Mouse (Mus musculus) B cell, adult 2 months (primary cell): ENCODE results near the gene Rnf123.
A peak's percentile ranks its signal among the peaks of the same experiment; 100 is the strongest.

Experiments used
- DNase-seq, 2 experiments: peaks; one replicate each; pipeline ENCODE4 v3.0.0; 2022

The Rnf123 gene

GRCm38 (mm10) chr9:108104766-108105548 is 21.8 kb upstream of the Rnf123 start:
- DNase-seq = peak; percentile 25 to 37

- no peak for DNase-seq
Measured at GRCm38 (mm10) chr9:108099619-108100018, 16.5 kb upstream of the Rnf123 start.

GRCm38 (mm10) chr9:108095949-108096712 is 13.0 kb upstream of the Rnf123 start:
- DNase-seq = no peak

- DNase-seq = peak; percentile 74
Measured at GRCm38 (mm10) chr9:108095518-108095917, 12.4 kb upstream of the Rnf123 start.

- DNase-seq = peak; percentile 30
Measured at GRCm38 (mm10) chr9:108094998-108095411, 11.9 kb upstream of the Rnf123 start.

GRCm38 (mm10) chr9:108094184-108094941 is 11.2 kb upstream of the Rnf123 start, which contains the start of gene Apeh:
Gene Apeh (minus strand): TSS chr9:108094606.
- peak; percentile 98 for DNase-seq

GRCm38 (mm10) chr9:108093586-108093985 is 10.4 kb upstream of the Rnf123 start:
- DNase-seq = no peak

- DNase-seq = no peak
Measured at GRCm38 (mm10) chr9:108090611-108091120, 7.5 kb upstream of the Rnf123 start.

GRCm38 (mm10) chr9:108085261-108085660 is 2.1 kb upstream of the Rnf123 start:
- DNase-seq = no peak

GRCm38 (mm10) chr9:108083561-108083960 is 415 bp upstream of the Rnf123 start:
- DNase-seq = no peak

- no peak for DNase-seq
Measured at GRCm38 (mm10) chr9:108082549-108082948, 597 bp downstream of the Rnf123 start.

- DNase-seq = no peak
Measured at GRCm38 (mm10) chr9:108080168-108080567, 3.0 kb downstream of the Rnf123 start, which contains the start of gene Mst1. Gene Mst1 (plus strand): TSS chr9:108080436.

GRCm38 (mm10) chr9:108073141-108073930 is 9.8 kb downstream of the Rnf123 start:
- no peak for DNase-seq

- DNase-seq = no peak
Measured at GRCm38 (mm10) chr9:108072481-108072924, 10.6 kb downstream of the Rnf123 start.

- DNase-seq = no peak
Measured at GRCm38 (mm10) chr9:108071801-108072200, 11.3 kb downstream of the Rnf123 start.

GRCm38 (mm10) chr9:108069529-108069928 is 13.6 kb downstream of the Rnf123 start:
- DNase-seq = no peak

- no peak for DNase-seq
Measured at GRCm38 (mm10) chr9:108069007-108069406, 14.1 kb downstream of the Rnf123 start.

- peak; percentile 88 for DNase-seq
Measured at GRCm38 (mm10) chr9:108067900-108068299, 15.2 kb downstream of the Rnf123 start.

GRCm38 (mm10) chr9:108067199-108067598 is 15.9 kb downstream of the Rnf123 start:
- DNase-seq = no peak

GRCm38 (mm10) chr9:108065491-108066011 is 17.6 kb downstream of the Rnf123 start:
- peak; percentile 59 to 69 for DNase-seq

GRCm38 (mm10) chr9:108063361-108063760 is 19.8 kb downstream of the Rnf123 start:
- no peak for DNase-seq

- DNase-seq = no peak
Measured at GRCm38 (mm10) chr9:108062142-108062541, 21.0 kb downstream of the Rnf123 start.
